Mouse (Mus musculus) heart, adult 2 months (tissue): ENCODE data around the gene Cdh3. TPM values are rescaled to one million over a fixed set of nuclear protein-coding genes. Genes with fewer than 3 reads are reported as not detected.
"Not testable (repeated sequence)": the region's sequence is repeated elsewhere in the genome, so short reads cannot be mapped to it uniquely, and the experiment has no call there.

Source experiments
- DNase-seq, 2 experiments: peaks; one replicate each; pipeline ENCODE4 v3.0.0; 2021
- H3K27ac ChIP-seq: fragments of 200-600 bp; 2 replicates; pipeline ENCODE4 v1.8.1; 2022
- H3K27me3 ChIP-seq: fragments of 200-500 bp; 2 replicates; pipeline ENCODE4 v1.6.1; 2012; ENCODE audit warnings: mild to moderate bottlenecking, low read length, inconsistent platforms, mixed read lengths; ENCODE audit not compliant: control insufficient read depth, insufficient read depth
- H3K36me3 ChIP-seq: fragments of 200-500 bp; 2 replicates; pipeline ENCODE4 v1.6.1; 2012; ENCODE audit warnings: low read length, inconsistent platforms; ENCODE audit not compliant: control insufficient read depth, insufficient read depth
- H3K4me1 ChIP-seq: fragments of 200-500 bp; 2 replicates; pipeline ENCODE4 v1.6.1; 2011; ENCODE audit warnings: low read length; ENCODE audit not compliant: control insufficient read depth, insufficient read depth
- H3K4me3 ChIP-seq: fragments of 200-600 bp; 2 replicates; pipeline ENCODE4 v1.8.1; 2022
- H3K79me2 ChIP-seq: fragments of 200-500 bp; replicated peaks from 2 replicates; pipeline ENCODE4 v1.6.1; 2012; ENCODE audit warnings: mild to moderate bottlenecking, inconsistent platforms, low read length, moderate library complexity, mixed read lengths; ENCODE audit not compliant: control insufficient read depth, insufficient read depth
- H3K9ac ChIP-seq: fragments of 200-500 bp; 2 replicates; pipeline ENCODE4 v1.6.1; 2012; ENCODE audit warnings: low read depth, mild to moderate bottlenecking, control low read depth, inconsistent platforms, low read length, mixed read lengths
- CTCF ChIP-seq: fragments of 200-600 bp; IDR thresholded peaks from 2 replicates; pipeline ENCODE4 v1.8.1; 2022; ENCODE audit warnings: antibody characterized with exemption, mild to moderate bottlenecking, moderate library complexity
- EP300 ChIP-seq: fragments of 200-500 bp; IDR thresholded peaks from 2 replicates; pipeline ENCODE4 v1.6.1; 2011; ENCODE audit warnings: low read depth, low read length, control low read depth; ENCODE audit not compliant: insufficient read depth
- POLR2A ChIP-seq: fragments of 200-500 bp; IDR thresholded peaks from 2 replicates; pipeline ENCODE4 v1.6.1; 2011; ENCODE audit warnings: mild to moderate bottlenecking, low read depth, low read length, control low read depth; ENCODE audit not compliant: insufficient read depth
- WGBS: fragments of 180-500 bp; shearing (Covaris S2); methylation state at CpG from one replicate; pipeline ENCODE4 v1.1.7; 2018; 5-methylcytosine and 5-hydroxymethylcytosine counted together
- intact Hi-C: fragments of 180-260 bp; cut with DNase I; formaldehyde crosslinking; loops from one replicate; pipeline ENCODE4 v1.15.1; 2025
- polyA plus RNA-seq: library from polyadenylated mRNA; depleted of rRNA; stranded (reverse); fragments of >200 nt; gene quantifications from 2 replicates; pipeline ENCODE4 v1.2.3, GENCODE M21; 2012
- total RNA-seq, 2 experiments: library from RNA; stranded (reverse); gene quantifications; 2 replicates each; pipeline ENCODE4 v1.2.3; 2021

The Cdh3 gene
- total and polyA plus RNA-seq, 3 experiments: 0.91 to 1.4 (median 1.1) TPM

DNA sequence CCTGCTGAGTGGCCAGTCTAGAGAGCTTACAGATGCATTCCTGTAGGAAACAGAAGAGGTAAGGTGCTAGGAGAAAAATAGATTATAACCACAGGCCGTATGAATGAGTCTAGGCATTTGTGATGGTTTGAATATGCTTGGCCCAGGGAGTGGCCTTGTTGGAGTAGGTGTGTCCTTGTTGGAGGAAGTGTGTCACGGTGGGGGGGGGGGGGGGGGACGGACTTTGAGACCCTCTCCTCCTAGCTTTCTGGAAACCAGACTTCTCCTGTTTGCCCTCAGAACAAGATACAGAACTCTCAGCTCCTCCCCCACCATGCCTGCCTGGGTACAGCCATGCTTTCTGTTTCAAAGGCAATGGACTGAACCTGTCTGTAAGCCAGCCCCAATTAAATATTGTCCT is 81.8 kb downstream of the Cdh3 start:
- WGBS: 46% methylated on average over 3 of the region's 3 CpGs

DNA sequence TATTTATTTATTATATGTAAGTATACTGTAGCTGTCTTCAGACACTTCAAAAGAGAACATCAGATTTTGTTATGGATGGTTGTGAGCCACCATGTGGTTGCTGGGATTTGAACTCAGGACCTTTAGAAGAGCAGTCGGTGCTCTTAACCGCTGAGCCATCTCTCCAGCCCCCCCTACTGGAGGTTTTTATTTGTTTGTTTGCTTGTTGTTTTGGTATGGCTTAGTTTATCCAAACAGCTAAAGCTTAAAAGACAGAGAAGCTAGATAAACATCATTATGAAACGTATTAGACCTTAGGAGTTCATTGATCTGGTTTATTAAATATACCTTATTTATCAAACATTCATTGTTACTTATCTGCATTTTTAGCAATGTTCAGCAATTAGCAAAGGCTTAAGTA is 84.9 kb downstream of the Cdh3 start:
- H3K4me1 ChIP-seq, H3K4me3 ChIP-seq, H3K9ac ChIP-seq, H3K27ac ChIP-seq, DNase-seq, intact Hi-C loops, H3K36me3 ChIP-seq, H3K79me2 ChIP-seq, H3K27me3 ChIP-seq: not testable (repeated sequence)
- WGBS: 85% methylated on average over 3 of the region's 3 CpGs

More for the DNA sequence above, 81.8 kb downstream of the Cdh3 start:
- intact Hi-C loops: no loop called here
- TF ChIP-seq POLR2A: no peak
- TF ChIP-seq EP300: no peak
- no peaks in the 10 kb centered on the region for H3K36me3 ChIP-seq
- H3K79me2 ChIP-seq: no peaks in the 10 kb centered on the region
- H3K4me3 ChIP-seq: no peak overlapping the region
- H3K27ac ChIP-seq: no peak overlapping the region
- H3K4me1 ChIP-seq: no peaks in the 10 kb centered on the region
- no peak for DNase-seq
- no peaks in the 10 kb centered on the region for H3K27me3 ChIP-seq
- H3K9ac ChIP-seq: no peak overlapping the region

DNA sequence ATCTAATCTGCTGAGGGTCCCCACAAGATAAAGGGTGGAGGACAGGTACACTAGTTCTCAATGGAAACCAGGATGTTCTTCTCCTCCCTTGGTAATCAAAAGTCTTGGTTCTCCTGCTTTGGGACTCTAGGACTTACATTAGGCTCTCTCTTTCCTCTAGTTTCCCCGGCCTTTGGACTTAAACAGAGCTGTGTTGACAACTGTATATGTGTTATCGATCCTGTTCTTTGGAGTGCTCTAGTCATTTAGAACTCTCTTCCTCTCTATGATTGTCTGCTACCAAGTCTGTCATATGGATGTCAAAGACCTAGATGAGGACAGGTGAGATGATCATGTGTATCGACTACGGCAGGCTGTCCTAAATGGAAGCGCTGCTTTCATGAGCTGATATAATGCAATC is 86.4 kb downstream of the Cdh3 start:
- intact Hi-C loops: no loop called here
- no peak for TF ChIP-seq CTCF
- TF ChIP-seq POLR2A: no peak
- TF ChIP-seq EP300: no peak
- H3K36me3 ChIP-seq: no peaks in the 10 kb centered on the region
- H3K27ac ChIP-seq: no peak overlapping the region
- no peaks in the 10 kb centered on the region for H3K27me3 ChIP-seq
- H3K79me2 ChIP-seq: no peaks in the 10 kb centered on the region
- no peak overlapping the region for H3K9ac ChIP-seq
- WGBS: 93% methylated on average over 5 of the region's 5 CpGs
- DNase-seq: no peak
- H3K4me3 ChIP-seq: no peak overlapping the region
- H3K4me1 ChIP-seq: no peaks in the 10 kb centered on the region

DNA sequence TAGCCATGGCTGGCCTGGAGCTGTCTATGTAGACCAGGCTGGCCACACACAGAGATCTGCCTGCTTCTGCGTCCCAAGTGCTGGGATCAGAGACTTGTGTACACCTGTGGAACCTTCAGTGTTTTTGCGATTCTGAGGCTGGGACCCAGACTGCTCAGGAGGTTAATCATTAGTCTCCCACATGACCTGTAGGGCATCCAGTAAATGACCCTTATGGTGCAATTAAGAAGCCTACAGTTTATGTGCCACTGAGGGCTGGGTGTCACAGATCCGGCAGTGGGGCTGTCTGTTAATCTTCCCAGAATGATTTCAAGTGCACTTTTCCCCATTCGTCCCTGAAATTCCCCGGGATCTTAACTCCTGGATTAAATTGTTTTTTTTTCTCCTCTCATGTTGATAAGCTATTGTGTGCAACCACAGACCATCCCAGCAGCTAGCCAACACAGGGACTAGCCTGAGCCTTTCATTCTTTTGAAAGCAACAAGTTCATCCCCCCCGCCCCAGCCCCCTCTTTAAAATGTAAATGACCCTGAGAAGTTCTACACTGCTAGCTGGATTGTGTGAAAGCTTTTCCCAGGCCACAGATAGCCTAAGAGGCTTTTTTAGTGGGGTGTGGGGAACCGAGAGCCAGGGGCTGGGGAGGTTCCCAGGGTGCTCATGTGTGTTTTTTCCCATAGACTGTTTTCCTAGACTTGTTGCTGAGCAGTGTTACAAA is 88.7 kb downstream of the Cdh3 start:
- no peak overlapping the region for H3K27ac ChIP-seq
- no peak overlapping the region for H3K4me3 ChIP-seq
- no peak for DNase-seq
- intact Hi-C loops: no loop called here
- peaks cover 13% of the 10 kb centered on the region for H3K27me3 ChIP-seq
- no peaks in the 10 kb centered on the region for H3K4me1 ChIP-seq
- WGBS: 46% methylated on average over 7 of the region's 7 CpGs
- no peak for TF ChIP-seq POLR2A
- TF ChIP-seq CTCF: no peak
- no peak for TF ChIP-seq EP300
- no peak overlapping the region for H3K9ac ChIP-seq
- H3K79me2 ChIP-seq: no peaks in the 10 kb centered on the region
- H3K36me3 ChIP-seq: no peaks in the 10 kb centered on the region

DNA sequence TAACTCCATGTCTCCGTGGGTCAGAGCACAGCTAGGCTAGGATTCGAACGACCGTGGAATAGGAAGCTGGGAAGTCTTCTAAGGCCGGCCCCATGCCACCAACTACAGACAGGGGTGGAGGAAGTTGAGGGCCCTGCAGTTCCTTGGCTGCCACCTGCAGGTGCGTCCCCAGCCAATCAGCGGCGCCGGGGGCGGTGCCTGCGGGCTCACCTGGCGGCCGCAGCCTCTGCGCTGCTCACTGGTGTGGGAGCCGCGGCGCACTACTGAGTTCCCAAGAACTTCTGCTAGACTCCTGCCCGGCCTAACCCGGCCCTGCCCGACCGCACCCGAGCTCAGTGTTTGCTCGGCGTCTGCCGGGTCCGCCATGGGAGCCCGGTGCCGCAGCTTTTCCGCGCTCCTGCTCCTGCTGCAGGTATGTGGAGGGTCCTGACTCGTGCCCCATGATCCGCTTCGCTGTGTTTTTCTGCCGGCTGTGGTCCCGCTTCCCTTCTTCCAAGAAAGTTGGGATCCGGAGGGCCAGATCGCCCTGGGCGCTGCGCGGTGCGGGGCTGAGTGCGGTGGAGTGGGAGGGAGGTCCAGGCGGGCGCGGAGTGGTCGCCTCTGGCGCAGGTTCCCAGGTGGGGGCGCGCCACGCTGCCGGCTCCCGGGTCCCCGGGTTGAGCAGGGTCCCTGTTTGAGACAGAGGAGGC is 92.6 kb downstream of the Cdh3 start, which contains the start of gene Cdh1:
Cdh1 (plus strand) TSS at position 221 of the 689 bp plus-strand sequence.
- Histone ChIP-seq H3K27ac (no peak within 1 kb of the TSS), H3K4me1 (no peaks in the 10 kb centered on the region), H3K79me2 (no peaks in the 10 kb centered on the region), H3K36me3 (no peaks in the 10 kb centered on the region), H3K9ac (no peak within 1 kb of the TSS), H3K27me3 (peaks cover 18% of the 10 kb centered on the region), H3K4me3 (peak within 1 kb of the TSS; percentile 36; the same call in 1 of the 2 replicates)
- TF ChIP-seq POLR2A (no peak), EP300 (no peak), CTCF (no peak)
- 1% methylated on average over 53 of the region's 53 CpGs for WGBS
- DNase-seq: peak; percentile 21 to 33
- intact Hi-C loops: no loop called here

DNA sequence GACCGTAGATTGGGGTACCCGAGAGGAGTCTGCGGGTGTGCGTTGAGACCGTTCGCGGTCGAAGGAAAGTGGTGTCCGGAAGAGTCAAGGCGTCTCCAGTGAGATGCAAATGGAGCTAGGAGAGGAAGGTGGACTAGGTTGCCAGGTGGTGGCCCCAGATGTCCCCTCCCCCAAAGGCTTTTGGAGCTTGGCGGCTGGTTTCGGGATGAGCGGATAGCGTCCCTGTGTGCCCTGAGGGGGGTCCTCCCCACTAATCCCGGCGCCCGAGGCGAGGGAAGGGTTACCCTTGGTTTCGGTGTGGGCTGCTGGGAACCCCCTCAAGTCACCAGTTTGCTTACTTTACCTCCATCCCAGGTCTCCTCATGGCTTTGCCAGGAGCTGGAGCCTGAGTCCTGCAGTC is 93.2 kb downstream of the Cdh3 start:
- WGBS: 3% methylated on average over 19 of the region's 19 CpGs
- Histone ChIP-seq H3K4me3 (no peak overlapping the region), H3K4me1 (no peaks in the 10 kb centered on the region), H3K27me3 (peaks cover 18% of the 10 kb centered on the region), H3K36me3 (no peaks in the 10 kb centered on the region), H3K27ac (no peak overlapping the region), H3K9ac (no peak overlapping the region), H3K79me2 (no peaks in the 10 kb centered on the region)
- TF ChIP-seq POLR2A: no peak
- TF ChIP-seq CTCF: no peak
- no peak for TF ChIP-seq EP300
- intact Hi-C loops: no loop called here
- no peak for DNase-seq
